Comparison of ENCODE assay signal across 7 mouse cellular contexts in the genomic region with DNA sequence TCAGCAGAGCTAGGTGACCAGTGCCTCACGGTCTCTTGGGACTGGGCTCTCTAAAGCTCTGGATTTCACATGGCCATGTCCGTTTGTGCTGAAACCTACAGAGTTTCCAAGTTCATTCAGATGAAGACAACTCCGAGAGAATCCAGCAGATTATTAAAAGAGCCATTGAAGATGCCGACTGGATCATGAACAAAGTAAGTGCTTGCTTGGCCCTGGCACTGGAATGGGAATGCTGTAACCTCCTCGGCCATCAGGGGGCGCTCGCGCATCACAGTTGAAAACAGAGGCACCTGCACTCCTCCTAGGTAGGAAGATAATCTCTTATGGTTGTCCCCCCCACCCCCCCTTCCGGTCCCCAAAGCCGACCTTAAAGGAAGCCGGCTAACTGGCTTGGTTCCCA. TPM values are rescaled to one million over a fixed set of nuclear protein-coding genes. Genes with fewer than 3 reads are reported as not detected.
DNase-seq lines count a peak whose midpoint lies in the region; ATAC-seq and TF ChIP-seq lines count a peak whose summit lies in the region.

No protein-coding gene starts in this region.

- peaks cover 4% of the 10 kb centered on the region; the same call in 1 of the 2 replicates for H3K9me3 ChIP-seq in midbrain, embryonic 10.5 days (replicated peaks)
- no peaks in the 10 kb centered on the region for H3K9me3 ChIP-seq in midbrain, embryonic 16.5 days (replicated peaks; ENCODE audit: control insufficient read depth, low read length, poor library complexity, severe bottlenecking)

- TF ChIP-seq POLR2A in testis, adult 2 months (IDR thresholded peaks at IDR 0.05; ENCODE audit: control insufficient read depth, low read depth, low read length) = no peak

- ATAC-seq in midbrain, embryonic 16.5 days = no peak

- H3K36me3 ChIP-seq in midbrain, embryonic 10.5 days = peaks cover 17% of the 10 kb centered on the region
- peaks cover 8% of the 10 kb centered on the region for H3K36me3 ChIP-seq in midbrain, embryonic 16.5 days (ENCODE audit: control insufficient read depth, insufficient read depth, low read length)
- peaks cover 1% of the 10 kb centered on the region; the same call in 1 of the 2 replicates for H3K36me3 ChIP-seq in testis, adult 2 months (ENCODE audit: control insufficient read depth, insufficient read depth, low read length)

- no peak overlapping the region for H3K9ac ChIP-seq in midbrain, embryonic 16.5 days (ENCODE audit: low read depth, low read length)

- TF ChIP-seq CTCF in testis, adult 2 months (IDR thresholded peaks at IDR 0.05; ENCODE audit: control insufficient read depth, insufficient read depth, insufficient replicate concordance, low read depth, low read length) = peak; percentile 87; the same call in 1 of the 2 replicates

- DNase-seq in midbrain, embryonic 10.5 days (ENCODE audit: low spot score) = peak; percentile 70
- DNase-seq in adrenal gland, adult (ENCODE audit: inconsistent age in 2 of 2, low spot score in 1 of 2) = peak; percentile 80 to 94
- DNase-seq in cerebellum, postnatal 36 days = peak; percentile 75 to 80
- DNase-seq in kidney, postnatal 14 days = peak; percentile 58
- peak; percentile 54 for DNase-seq in mesoderm, embryonic 11.5 days (ENCODE audit: low read depth, low spot score)

- H3K27me3 ChIP-seq in midbrain, embryonic 10.5 days (ENCODE audit: low read depth, poor library complexity, severe bottlenecking) = no peaks in the 10 kb centered on the region
- H3K27me3 ChIP-seq in midbrain, embryonic 16.5 days (ENCODE audit: control insufficient read depth, insufficient read depth, low read depth, low read length) = no peaks in the 10 kb centered on the region
- H3K27me3 ChIP-seq in testis, adult 2 months (ENCODE audit: control insufficient read depth, insufficient read depth, low read length) = no peaks in the 10 kb centered on the region

- H3K4me3 ChIP-seq in midbrain, embryonic 10.5 days = no peak overlapping the region
- H3K4me3 ChIP-seq in midbrain, embryonic 16.5 days (ENCODE audit: low read depth, low read length) = no peak overlapping the region
- H3K4me3 ChIP-seq in testis, adult 2 months (ENCODE audit: control insufficient read depth, low read depth, low read length) = no peak overlapping the region

- 10% methylated on average over 11 of the region's 11 CpGs for WGBS in midbrain, embryonic 10.5 days
- whole genome bisulfite sequencing in midbrain, embryonic 16.5 days = 10% methylated on average over 11 of the region's 11 CpGs

- H3K4me1 ChIP-seq in midbrain, embryonic 10.5 days = peaks cover 9% of the 10 kb centered on the region
- H3K4me1 ChIP-seq in midbrain, embryonic 16.5 days (ENCODE audit: control insufficient read depth, insufficient read depth, low read length) = no peaks in the 10 kb centered on the region
- H3K4me1 ChIP-seq in testis, adult 2 months (ENCODE audit: control insufficient read depth, insufficient read depth, low read length) = peaks cover 5% of the 10 kb centered on the region

- H3K27ac ChIP-seq in midbrain, embryonic 10.5 days (replicated peaks) = no peak overlapping the region; the same call in 1 of the 2 replicates
- no peak overlapping the region for H3K27ac ChIP-seq in midbrain, embryonic 16.5 days (ENCODE audit: low read length)
- H3K27ac ChIP-seq in testis, adult 2 months (ENCODE audit: control insufficient read depth, insufficient read depth, low read depth, low read length) = no peak overlapping the region

- H3K4me2 ChIP-seq in midbrain, embryonic 16.5 days (ENCODE audit: low read length) = no peak overlapping the region

RNA-seq across cellular contexts. Expression of gene Lyrm9, which starts 11.6 kb away (rescaled TPM):
- polyA plus RNA-seq in midbrain, embryonic 10.5 days (2016; fragmentation: Nextera tagmentation; extraction: Ambion mirVana) = 20.7 and 21.8 TPM in 2 replicates
- 40.6 and 47.9 TPM in 2 replicates for polyA plus RNA-seq in midbrain, embryonic 16.5 days (2015; fragmentation: Nextera tagmentation; extraction: Ambion mirVana)
- polyA plus RNA-seq in testis, adult 2 months (2012; rRNA removed) = 158 and 165 TPM in 2 replicates
